Mouse (Mus musculus): ENCODE measurements at regions not wholly inside any gene's neighbourhood (a gene's known extent, or its start where the extent isn't known, plus 50 kb on each side); places are given as distances from the start of the nearest gene placed in this dataset.
A peak's percentile ranks its signal among the peaks of the same experiment; 100 is the strongest.
"Not testable (repeated sequence)": the region's sequence is repeated elsewhere in the genome, so short reads cannot be mapped to it uniquely, and the experiment has no call there.

DNA sequence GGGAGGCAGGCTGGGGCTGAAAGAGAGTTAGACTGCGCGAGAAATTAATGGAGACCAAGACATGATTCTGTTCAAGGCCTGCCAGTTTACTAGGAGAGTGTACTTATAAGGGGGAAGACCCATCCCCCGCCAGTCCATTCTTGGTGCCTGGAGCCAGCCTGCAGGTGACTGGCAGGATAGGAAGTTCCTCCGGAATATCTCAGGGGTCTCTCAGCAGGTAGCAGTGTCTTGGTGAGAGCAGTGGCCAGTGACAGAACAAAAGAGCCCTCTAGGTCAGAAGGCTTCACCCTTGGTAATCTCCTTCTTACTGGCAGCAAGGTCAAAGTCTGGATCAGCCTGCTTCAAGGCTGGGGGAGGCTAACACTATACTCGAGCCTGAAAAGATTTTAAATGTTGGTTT, 83.7 kb upstream of the Zfp804b start:
- no peak for DNase-seq

DNA sequence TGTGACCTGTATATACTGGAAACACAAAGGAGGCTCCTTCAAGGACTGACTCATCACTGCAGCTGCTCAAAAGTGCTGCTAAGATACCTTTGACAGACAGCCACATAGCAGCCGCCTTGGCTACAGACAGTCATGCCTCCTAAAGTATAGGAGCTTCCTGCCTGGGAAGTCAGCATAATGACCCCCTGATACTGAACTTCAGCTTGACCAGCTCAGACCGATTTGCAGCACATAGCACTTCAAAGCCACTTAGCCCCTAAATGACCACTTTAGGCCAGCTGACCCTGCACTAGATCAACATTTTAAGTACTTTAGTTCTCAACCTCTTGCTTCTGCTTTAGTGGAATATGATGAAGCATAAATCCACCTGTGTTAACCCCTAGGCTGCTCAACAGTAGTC, 91.9 kb upstream of the Zfp804b start:
- DNase-seq = no peak

- peak; percentile 50 to 53 for DNase-seq
Observed at GRCm38 (mm10) chr5:7448001-7448400, 103.4 kb upstream of the Zfp804b start.

- no peak for DNase-seq
Observed at GRCm38 (mm10) chr5:7454896-7455295, 110.3 kb upstream of the Zfp804b start.

GRCm38 (mm10) chr5:7457102-7457501, 112.5 kb upstream of the Zfp804b start:
- DNase-seq = no peak

DNA sequence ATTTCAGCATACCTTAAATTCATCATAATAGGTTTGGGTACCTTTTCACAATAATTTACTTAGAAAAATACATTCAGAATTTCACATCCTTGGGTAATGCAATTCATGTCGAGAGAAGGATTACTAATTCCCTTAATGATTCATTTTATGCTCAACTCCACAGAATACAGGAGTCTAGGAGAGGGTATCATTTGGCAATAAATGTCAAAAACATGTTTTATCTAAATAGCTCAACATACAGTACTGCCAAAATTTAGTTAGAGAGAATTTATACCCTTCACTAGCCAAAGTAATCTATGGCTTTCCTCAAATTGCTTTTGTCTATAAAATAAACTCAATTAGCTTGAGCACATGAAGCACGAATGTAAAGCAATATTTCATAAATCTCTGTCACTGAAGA, 144.6 kb upstream of the Zfp804b start:
- DNase-seq = no peak

DNA sequence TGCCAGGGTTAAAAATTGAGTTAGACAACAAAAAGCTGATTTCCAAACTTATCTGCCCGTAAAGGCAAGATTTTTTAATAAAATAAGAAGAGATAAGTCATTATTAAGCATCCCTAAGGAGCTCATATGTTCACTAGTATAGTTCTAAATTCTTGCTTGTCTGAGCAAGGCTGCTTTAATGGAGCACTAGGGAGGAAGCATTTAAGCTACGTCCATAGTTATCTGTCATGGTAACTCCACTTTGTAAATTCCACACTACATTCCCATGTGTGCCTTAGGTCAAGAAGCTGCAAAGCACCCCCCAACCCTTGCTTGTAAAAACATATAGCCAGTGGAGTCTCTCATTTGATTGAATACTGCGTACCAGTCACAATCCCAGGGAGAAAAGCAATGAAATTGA, 145.0 kb upstream of the Zfp804b start:
- no peak for DNase-seq

GRCm38 (mm10) chr5:7517520-7518181, 173.1 kb upstream of the Zfp804b start:
- DNase-seq = no peak

GRCm38 (mm10) chr5:7532686-7533199, 188.2 kb upstream of the Zfp804b start:
- no peak for DNase-seq

- DNase-seq = no peak
Observed at GRCm38 (mm10) chr5:7539812-7540645, 195.5 kb upstream of the Zfp804b start.

- DNase-seq = no peak
Observed at GRCm38 (mm10) chr5:7540646-7541038, 196.1 kb upstream of the Zfp804b start.

DNA sequence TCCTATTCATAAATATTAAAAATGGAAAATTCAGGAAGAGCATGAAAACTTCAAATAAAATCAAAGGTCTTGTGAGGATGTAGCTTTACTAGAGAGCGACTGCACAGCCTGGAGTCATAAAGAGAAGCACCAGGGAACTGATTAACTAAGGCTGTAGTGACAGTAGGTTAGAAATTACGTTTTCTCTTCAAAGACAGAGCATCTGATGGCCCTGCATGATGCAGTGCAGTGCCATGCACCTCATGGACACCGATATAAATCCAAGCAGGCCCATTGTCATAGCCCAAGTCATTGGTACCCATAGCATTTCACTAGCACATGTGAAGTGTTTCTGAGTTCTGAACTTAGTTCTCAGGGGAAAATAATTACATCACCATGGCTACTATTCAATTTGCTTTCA, 199.3 kb upstream of the Zfp804b start:
- DNase-seq = peak; percentile 1 to 3

DNA sequence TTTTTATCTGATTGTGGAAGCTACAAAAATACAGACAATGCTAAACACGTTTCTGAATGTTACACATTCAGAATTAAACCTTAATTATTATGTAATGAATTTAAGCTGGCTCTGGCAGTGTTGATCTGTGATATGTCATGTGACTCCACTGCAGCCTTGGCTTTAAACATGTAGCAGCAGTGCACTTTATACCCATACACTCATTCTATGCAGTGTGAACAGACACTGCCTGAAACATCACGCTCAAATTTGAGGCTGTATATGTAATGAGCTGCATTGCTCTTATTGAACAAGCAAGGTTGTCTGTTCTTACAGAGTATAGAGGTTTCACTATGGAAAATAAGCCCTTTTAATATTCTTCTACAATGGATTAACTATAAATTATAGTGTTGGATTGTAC, 235.9 kb upstream of the Zfp804b start:
- no peak for DNase-seq

- no peak for DNase-seq
Observed at GRCm38 (mm10) chr5:7586547-7586946, 242.0 kb upstream of the Zfp804b start.

DNA sequence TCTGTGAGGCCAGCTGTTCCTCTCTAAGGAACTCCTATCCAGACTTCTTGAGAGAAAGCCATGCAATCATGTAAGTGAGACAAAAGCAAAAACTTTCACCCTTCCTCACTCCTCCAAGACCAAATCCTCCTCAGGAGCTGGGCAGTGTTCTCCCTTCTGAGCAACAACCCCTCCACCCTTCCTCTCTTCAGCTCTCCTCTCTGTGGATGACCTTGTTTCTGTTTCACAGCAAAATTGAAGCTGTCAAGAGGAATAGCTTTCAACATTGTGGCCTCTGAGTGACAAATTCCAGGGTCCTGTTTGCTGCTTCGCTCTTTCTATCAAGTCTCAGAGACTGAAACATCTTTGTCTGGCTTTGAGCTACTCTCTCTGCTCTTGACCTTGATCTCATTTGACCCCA, 255.9 kb upstream of the Zfp804b start:
- DNase-seq = no peak

DNA sequence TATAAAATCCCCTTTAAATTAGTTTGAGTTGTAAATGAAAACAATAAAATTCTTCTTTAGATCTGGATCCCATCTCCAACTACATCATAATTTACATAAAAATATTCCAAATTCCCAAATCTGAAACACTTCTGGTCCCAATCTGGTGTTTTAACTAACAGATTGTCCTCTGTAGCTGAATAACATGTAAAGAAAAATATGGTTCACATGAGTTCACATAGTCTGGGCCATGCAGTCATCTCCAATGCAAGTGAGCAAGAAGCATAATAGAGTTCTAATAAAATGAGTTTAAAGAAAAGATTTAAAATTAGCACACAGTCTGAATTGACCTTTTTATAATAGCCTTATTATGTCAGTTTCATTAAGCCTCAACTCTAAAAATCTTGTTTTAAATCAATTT, 263.0 kb upstream of the Zfp804b start:
- no peak for DNase-seq

GRCm38 (mm10) chr5:7607924-7608323, 263.4 kb upstream of the Zfp804b start:
- DNase-seq = no peak

GRCm38 (mm10) chr5:7655280-7655679, 305.0 kb upstream of the Steap4 start:
- DNase-seq = peak; percentile 91 to 94

DNA sequence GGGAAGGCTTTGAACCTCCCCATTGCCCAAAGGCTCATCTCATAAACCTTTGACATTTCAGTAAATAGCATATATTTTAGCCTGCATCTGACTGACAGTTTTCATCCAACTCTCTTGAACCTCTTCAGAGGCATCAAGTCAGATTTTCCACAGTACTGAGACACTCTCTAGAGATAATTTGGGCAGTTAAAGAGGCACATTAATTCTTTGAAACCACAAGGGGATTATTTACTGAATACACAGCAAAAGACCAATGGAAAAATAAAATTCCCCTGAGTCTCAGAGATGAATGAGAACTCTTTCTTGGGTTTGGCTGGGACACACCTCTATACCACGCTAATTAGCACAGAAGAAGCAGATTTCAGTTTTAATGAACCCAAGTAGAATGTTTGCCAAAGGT, 258.5 kb upstream of the Steap4 start:
- no peak for DNase-seq

GRCm38 (mm10) chr5:7719557-7719956, 240.7 kb upstream of the Steap4 start:
- no peak for DNase-seq

DNA sequence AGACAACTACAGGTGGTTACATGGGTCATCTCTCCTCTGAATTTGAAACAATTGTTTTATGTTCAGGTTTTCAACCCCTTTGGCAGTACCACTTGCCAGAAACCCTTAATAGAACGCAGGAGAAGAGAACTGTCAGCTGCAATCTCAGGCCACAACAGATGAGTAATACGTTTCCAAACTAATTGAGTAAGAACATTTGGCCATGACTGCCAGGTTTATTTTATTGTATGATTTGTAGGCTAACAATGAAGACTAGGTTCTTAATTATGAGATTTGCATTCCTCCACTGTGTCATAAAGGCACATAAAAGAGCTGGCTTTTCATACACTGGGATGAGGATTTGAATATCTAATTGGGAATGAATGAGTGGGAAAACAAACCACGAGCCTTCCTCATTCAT, 240.2 kb upstream of the Steap4 start:
- no peak for DNase-seq

GRCm38 (mm10) chr5:7720688-7721087, 239.6 kb upstream of the Steap4 start:
- no peak for DNase-seq

DNA sequence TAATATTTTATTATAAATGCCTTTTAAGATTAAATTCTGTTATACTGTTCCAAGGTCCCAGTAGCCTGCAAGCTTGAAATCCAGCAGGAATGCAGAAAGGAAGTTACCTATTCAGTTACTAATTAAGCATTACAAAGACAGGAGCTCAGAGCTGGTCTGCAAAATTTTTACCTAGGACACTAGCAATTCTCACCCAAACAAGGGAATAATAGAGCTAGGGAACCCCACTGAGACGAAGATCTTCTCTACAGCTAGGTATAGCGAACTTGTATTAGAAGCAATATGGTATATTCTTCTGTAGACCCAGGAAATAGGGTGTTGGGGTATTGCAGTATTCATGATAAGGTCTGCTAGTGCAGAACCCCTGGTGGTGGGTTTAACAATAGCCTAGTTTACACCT, 227.7 kb upstream of the Steap4 start:
- not testable (repeated sequence) for DNase-seq

GRCm38 (mm10) chr5:7779827-7780226, 180.4 kb upstream of the Steap4 start:
- DNase-seq = no peak

Data from cerebellum, postnatal 10 days (tissue).